Mouse (Mus musculus) MEL (cell line): ENCODE results near the gene Kalrn. TPM values are rescaled to one million over a fixed set of nuclear protein-coding genes. Genes with fewer than 3 reads are reported as not detected.
A peak's percentile ranks its signal among the peaks of the same experiment; 100 is the strongest.

Experiments used
- DNase-seq: peaks from one replicate; pipeline ENCODE4 v3.0.0; 2011; ENCODE audit warnings: low read depth, low spot score
- H3K27ac ChIP-seq: 2 replicates; pipeline ENCODE4 v1.5.1; 2012; ENCODE audit warnings: low read depth, mild to moderate bottlenecking, control low read depth, low read length, moderate library complexity; ENCODE audit not compliant: control insufficient read depth
- H3K27me3 ChIP-seq, 2 experiments: fragments of 150-350 bp in 1 of 2; sonication (generic) in 1 of 2; 2 replicates each; pipeline ENCODE4 v1.6.1; 2012; ENCODE audit warnings: low read length in 2 of 2, mild to moderate bottlenecking in 2 of 2, improper control_type of control experiment in 1 of 2, moderate library complexity in 1 of 2; ENCODE audit not compliant: insufficient read depth in 2 of 2, control insufficient read depth in 1 of 2
- H3K36me3 ChIP-seq, 2 experiments: 2 replicates each; pipeline ENCODE4 v1.6.1; 2012 to 2014; ENCODE audit warnings: low read length in 2 of 2, improper control_type of control experiment in 1 of 2, inconsistent platforms in 1 of 2, mild to moderate bottlenecking in 1 of 2; ENCODE audit not compliant: insufficient read depth in 2 of 2, control insufficient read depth in 1 of 2
- H3K4me1 ChIP-seq, 2 experiments: fragments of 150-350 bp in 1 of 2; sonication (generic) in 1 of 2; 2 replicates each; pipeline ENCODE4 v1.6.1; 2012; ENCODE audit warnings: low read length in 2 of 2, improper control_type of control experiment in 1 of 2, mild to moderate bottlenecking in 1 of 2; ENCODE audit not compliant: insufficient read depth in 2 of 2, control insufficient read depth in 1 of 2
- H3K4me3 ChIP-seq, 2 experiments: fragments of 150-350 bp in 1 of 2; sonication (generic) in 1 of 2; 2 replicates each; pipeline ENCODE4 v1.5.1; 2012; ENCODE audit warnings: low read depth in 2 of 2, low read length in 2 of 2, mild to moderate bottlenecking in 2 of 2, moderate library complexity in 2 of 2, control low read depth in 1 of 2, improper control_type of control experiment in 1 of 2; ENCODE audit not compliant: control insufficient read depth in 1 of 2, insufficient read depth in 1 of 2
- H3K79me2 ChIP-seq: 2 replicates; pipeline ENCODE4 v1.6.1; 2012; ENCODE audit warnings: mild to moderate bottlenecking, low read length, moderate library complexity; ENCODE audit not compliant: control insufficient read depth, poor library complexity, insufficient read depth
- H3K9ac ChIP-seq: 2 replicates; pipeline ENCODE4 v1.6.1; 2012; ENCODE audit warnings: low read depth, mild to moderate bottlenecking, control low read depth, low read length, moderate library complexity; ENCODE audit not compliant: control insufficient read depth, poor library complexity, severe bottlenecking
- H3K9me3 ChIP-seq: fragments of 150-350 bp; sonication (generic); replicated peaks from 2 replicates; pipeline ENCODE4 v1.6.1; 2012; ENCODE audit warnings: mild to moderate bottlenecking, low read length, improper control_type of control experiment, moderate library complexity; ENCODE audit not compliant: insufficient read depth
- BHLHE40 ChIP-seq: IDR thresholded peaks from 2 replicates; pipeline ENCODE4 v1.6.1; 2012; ENCODE audit warnings: low read depth, mild to moderate bottlenecking, inconsistent platforms, low read length, improper control_type of control experiment, borderline replicate concordance
- CHD1 ChIP-seq: IDR thresholded peaks from 2 replicates; pipeline ENCODE4 v1.6.1; 2012; ENCODE audit warnings: low read depth, mild to moderate bottlenecking, inconsistent platforms, low read length, improper control_type of control experiment
- CHD2 ChIP-seq: IDR thresholded peaks from 2 replicates; pipeline ENCODE4 v1.6.1; 2011; ENCODE audit warnings: low read length, improper control_type of control experiment
- ELF1 ChIP-seq: IDR thresholded peaks from 2 replicates; pipeline ENCODE4 v1.6.1; 2014; ENCODE audit warnings: low read depth, mild to moderate bottlenecking, inconsistent platforms, low read length, improper control_type of control experiment, moderate library complexity
- EP300 ChIP-seq, 2 experiments: IDR thresholded peaks; 2 replicates each; pipeline ENCODE4 v1.6.1; 2011; ENCODE audit warnings: improper control_type of control experiment in 2 of 2, low read length in 2 of 2, low read depth in 1 of 2, mild to moderate bottlenecking in 1 of 2
- ETS1 ChIP-seq: IDR thresholded peaks from 2 replicates; pipeline ENCODE4 v1.6.1; 2012; ENCODE audit warnings: low read depth, mild to moderate bottlenecking, inconsistent platforms, low read length, improper control_type of control experiment, moderate library complexity
- GATA1 ChIP-seq: IDR thresholded peaks from 2 replicates; pipeline ENCODE4 v1.6.1; 2011; ENCODE audit warnings: low read depth, low read length, improper control_type of control experiment
- HCFC1 ChIP-seq: IDR thresholded peaks from 2 replicates; pipeline ENCODE4 v1.6.1; 2012; ENCODE audit warnings: low read depth, mild to moderate bottlenecking, inconsistent platforms, low read length, improper control_type of control experiment, moderate library complexity
- JUND ChIP-seq: IDR thresholded peaks from 2 replicates; pipeline ENCODE4 v1.6.1; 2011; ENCODE audit warnings: low read depth, mild to moderate bottlenecking, improper control_type of control experiment, low read length
- MAX ChIP-seq: IDR thresholded peaks from 2 replicates; pipeline ENCODE4 v1.6.1; 2011; ENCODE audit warnings: low read length, improper control_type of control experiment
- MAZ ChIP-seq: IDR thresholded peaks from 2 replicates; pipeline ENCODE4 v1.6.1; 2012; ENCODE audit warnings: low read depth, mild to moderate bottlenecking, inconsistent platforms, low read length, improper control_type of control experiment
- MYB ChIP-seq: IDR thresholded peaks from 2 replicates; pipeline ENCODE4 v1.6.1; 2011; ENCODE audit warnings: mild to moderate bottlenecking, low read depth, low read length, improper control_type of control experiment
- NELFE ChIP-seq: IDR thresholded peaks from 2 replicates; pipeline ENCODE4 v1.6.1; 2011; ENCODE audit warnings: low read depth, low read length, improper control_type of control experiment
- POLR2A ChIP-seq, 2 experiments: IDR thresholded peaks; 2 replicates each; pipeline ENCODE4 v1.6.1; 2011 to 2012; ENCODE audit warnings: low read length in 2 of 2, mild to moderate bottlenecking in 2 of 2, control low read depth in 1 of 2, improper control_type of control experiment in 1 of 2, low read depth in 1 of 2, moderate library complexity in 1 of 2; ENCODE audit not compliant: control insufficient read depth in 1 of 2, insufficient read depth in 1 of 2, poor library complexity in 1 of 2
- POLR2AphosphoS5 ChIP-seq: IDR thresholded peaks from 2 replicates; pipeline ENCODE4 v1.6.1; 2012; ENCODE audit warnings: low read depth, borderline replicate concordance, mild to moderate bottlenecking, inconsistent platforms, low read length, moderate library complexity, mixed read lengths
- RAD21 ChIP-seq: IDR thresholded peaks from 2 replicates; pipeline ENCODE4 v1.6.1; 2011; ENCODE audit warnings: mild to moderate bottlenecking, low read depth, low read length, improper control_type of control experiment
- RCOR1 ChIP-seq: IDR thresholded peaks from 2 replicates; pipeline ENCODE4 v1.6.1; 2012; ENCODE audit warnings: low read depth, mild to moderate bottlenecking, inconsistent platforms, low read length, improper control_type of control experiment
- SIN3A ChIP-seq: IDR thresholded peaks from 2 replicates; pipeline ENCODE4 v1.6.1; 2012; ENCODE audit warnings: low read length, improper control_type of control experiment, inconsistent platforms
- TBP ChIP-seq: IDR thresholded peaks from 2 replicates; pipeline ENCODE4 v1.8.0; 2011; ENCODE audit warnings: low read depth, low read length, improper control_type of control experiment
- TCF12 ChIP-seq: IDR thresholded peaks from 2 replicates; pipeline ENCODE4 v1.6.1; 2014; ENCODE audit warnings: low read depth, mild to moderate bottlenecking, inconsistent platforms, low read length, improper control_type of control experiment, moderate library complexity
- UBTF ChIP-seq: IDR thresholded peaks from 2 replicates; pipeline ENCODE4 v1.6.1; 2012; ENCODE audit warnings: low read depth, mild to moderate bottlenecking, inconsistent platforms, low read length, improper control_type of control experiment, moderate library complexity, borderline replicate concordance; ENCODE audit not compliant: insufficient read depth
- USF1 ChIP-seq: IDR thresholded peaks from 2 replicates; pipeline ENCODE4 v1.6.1; 2014; ENCODE audit warnings: low read depth, mild to moderate bottlenecking, inconsistent platforms, low read length, improper control_type of control experiment, moderate library complexity
- ZMIZ1 ChIP-seq: IDR thresholded peaks from 2 replicates; pipeline ENCODE4 v1.6.1; 2012; ENCODE audit warnings: low read depth, mild to moderate bottlenecking, inconsistent platforms, low read length, improper control_type of control experiment, moderate library complexity
- ZNF384 ChIP-seq: IDR thresholded peaks from 2 replicates; pipeline ENCODE4 v1.6.1; 2012; ENCODE audit warnings: low read depth, mild to moderate bottlenecking, inconsistent platforms, low read length, improper control_type of control experiment
- polyA plus RNA-seq, 2 experiments: library from polyadenylated mRNA; stranded (reverse) in 1 of 2; unstranded in 1 of 2; fragments of >175 nt in 1 of 2; fragments of >200 nt in 1 of 2; gene quantifications; 2 replicates each; pipeline versions ENCODE4 v1.2.1 to v1.2.4; 2012; ENCODE audit warnings: low replicate concordance in 2 of 2, low read depth in 1 of 2; ENCODE audit not compliant: insufficient read length in 2 of 2, insufficient read depth in 1 of 2, missing spikeins in 1 of 2
- total RNA-seq: library from RNA; depleted of rRNA; stranded (reverse); fragments of 300-350 nt; gene quantifications from 2 replicates; pipeline ENCODE4 v1.2.3, GENCODE M21; 2012

Kalrn gene
- total and polyA plus RNA-seq, 3 experiments = 10.4 to 11.8 TPM; not detected in 1

- TF ChIP-seq ELF1 (no peak), NELFE (no peak), HCFC1 (no peak), RAD21 (no peak), ETS1 (no peak), POLR2A (IDR thresholded peaks at IDR 0.05; ENCODE audit: control insufficient read depth in 1 of 2, insufficient read depth in 1 of 2, low read depth in 1 of 2, low read length in 2 of 2, poor library complexity in 1 of 2) (no peak), MYB (no peak), SIN3A (no peak), POLR2AphosphoS5 (no peak), MAZ (no peak), ZNF384 (no peak)
- TF ChIP-seq, all 39 proteins: peak for 0
- Histone ChIP-seq H3K9ac (no peak overlapping the region), H3K27me3 (no peaks in the 10 kb centered on the region), H3K4me3 (no peak overlapping the region), H3K9me3 (no peaks in the 10 kb centered on the region), H3K36me3 (peaks cover 0 to 71% of the 10 kb centered on the region in 2 experiments; a peak in 2 of 4 replicates), H3K4me1 (peaks cover 32 to 85% of the 10 kb centered on the region in 2 experiments), H3K79me2 (no peaks in the 10 kb centered on the region; the same call in 1 of the 2 replicates), H3K27ac (peak overlapping the region; percentile 99; the same call in 1 of the 2 replicates)
- DNase-seq = no peak
These were observed 539.1 kb downstream of the Kalrn start for GRCm38 (mm10) chr16:34034267-34034666.

GRCm38 (mm10) chr16:34032011-34032645 lies 541.2 kb downstream of the Kalrn start:
- H3K4me1 ChIP-seq = peaks cover 27 to 70% of the 10 kb centered on the region in 2 experiments
- TF ChIP-seq RCOR1 (peak; percentile 40; the same call in 1 of the 2 replicates), EP300 (IDR thresholded peaks at IDR 0.05; ENCODE audit: low read depth in 1 of 2, low read length in 2 of 2) (peak; percentile 74 to 85), BHLHE40 (no peak), NELFE (peak; percentile 45; the same call in 1 of the 2 replicates), JUND (no peak), ZNF384 (no peak), POLR2A (IDR thresholded peaks at IDR 0.05; ENCODE audit: control insufficient read depth in 1 of 2, insufficient read depth in 1 of 2, low read depth in 1 of 2, low read length in 2 of 2, poor library complexity in 1 of 2) (peak in 1 of 2 experiments; percentile 57; a peak in 2 of 4 replicates), POLR2AphosphoS5 (no peak), UBTF (no peak), GATA1 (peak; percentile 68), TBP (peak; percentile 74), MAZ (peak; percentile 6; the same call in 1 of the 2 replicates), MAX (no peak), SIN3A (peak; percentile 31), ETS1 (peak; percentile 57; the same call in 1 of the 2 replicates), TCF12 (peak; percentile 68; the same call in 1 of the 2 replicates), ZMIZ1 (peak; percentile 63), CHD2 (no peak), HCFC1 (no peak), USF1 (no peak), CHD1 (peak; percentile 94)
- H3K27me3 ChIP-seq = no peaks in the 10 kb centered on the region
- H3K36me3 ChIP-seq = peaks cover 0 to 67% of the 10 kb centered on the region in 2 experiments; a peak in 2 of 4 replicates
- H3K9me3 ChIP-seq = no peaks in the 10 kb centered on the region
- H3K4me3 ChIP-seq = peak overlapping the region; percentile 43 to 53
- H3K79me2 ChIP-seq = no peaks in the 10 kb centered on the region; the same call in 1 of the 2 replicates
- peak overlapping the region; percentile 99 for H3K27ac ChIP-seq
- peak overlapping the region; percentile 64 for H3K9ac ChIP-seq
- peak; percentile 84 for DNase-seq
